Mouse (Mus musculus) midbrain, postnatal 0 days (tissue): ENCODE measurements around the gene Flt1. TPM values are rescaled to one million over a fixed set of nuclear protein-coding genes. Genes with fewer than 3 reads are reported as not detected.
A peak's percentile ranks its signal among the peaks of the same experiment; 100 is the strongest.

Source experiments
- ATAC-seq: fragments of 200-750 bp; cut with Nextera tagmentation; 2 replicates; pipeline ENCODE4 v1.8.0; 2017; ENCODE audit warnings: moderate number of reproducible peaks, mild to moderate bottlenecking, moderate TSS enrichment, moderate library complexity; ENCODE audit not compliant: low FRiP score
- DNase-seq: peaks from one replicate; pipeline ENCODE4 v3.0.0-alpha.2; 2015; ENCODE audit warnings: low spot score
- H3K27ac ChIP-seq: fragments of 300-500 bp; sonication (generic); 2 replicates; pipeline ENCODE4 v1.5.1; 2014; ENCODE audit warnings: low read depth, mild to moderate bottlenecking, low read length, mixed read lengths
- H3K27me3 ChIP-seq: fragments of 300-500 bp; sonication (generic); 2 replicates; pipeline ENCODE4 v1.6.1; 2014; ENCODE audit warnings: low read length, control low read depth, mixed read lengths; ENCODE audit not compliant: insufficient read depth
- H3K36me3 ChIP-seq: fragments of 300-500 bp; sonication (generic); 2 replicates; pipeline ENCODE4 v1.6.1; 2014; ENCODE audit warnings: low read length, control low read depth, mixed read lengths; ENCODE audit not compliant: insufficient read depth
- H3K4me1 ChIP-seq: fragments of 300-500 bp; sonication (generic); 2 replicates; pipeline ENCODE4 v1.6.1; 2014; ENCODE audit warnings: mild to moderate bottlenecking, control low read depth, antibody characterized with exemption, low read length, mixed read lengths; ENCODE audit not compliant: insufficient read depth
- H3K4me2 ChIP-seq: fragments of 300-500 bp; sonication (generic); 2 replicates; pipeline ENCODE4 v1.6.1; 2014; ENCODE audit warnings: low read depth, mild to moderate bottlenecking, low read length, mixed read lengths; ENCODE audit not compliant: poor library complexity, severe bottlenecking
- H3K4me3 ChIP-seq: fragments of 300-500 bp; sonication (generic); 2 replicates; pipeline ENCODE4 v1.5.1; 2014; ENCODE audit warnings: low read depth, mild to moderate bottlenecking, low read length, moderate library complexity
- H3K9ac ChIP-seq: fragments of 300-500 bp; sonication (generic); replicated peaks from 2 replicates; pipeline ENCODE4 v1.6.1; 2014; ENCODE audit warnings: mild to moderate bottlenecking, low read length, moderate library complexity, mixed read lengths; ENCODE audit not compliant: poor library complexity, severe bottlenecking
- H3K9me3 ChIP-seq: fragments of 300-500 bp; sonication (generic); 2 replicates; pipeline ENCODE4 v1.6.1; 2016; ENCODE audit warnings: low read length, control low read depth
- CTCF ChIP-seq: IDR thresholded peaks from 2 replicates; pipeline ENCODE4 v1.5.1; 2016; ENCODE audit warnings: antibody characterized with exemption, mild to moderate bottlenecking
- WGBS: fragments of 180-500 bp; shearing (Covaris S2); extraction: QIAGEN DNeasy Blood & Tissue Kit; methylation state at CpG from one replicate; pipeline ENCODE4 v1.1.7; 2014; 5-methylcytosine and 5-hydroxymethylcytosine counted together
- polyA plus RNA-seq: library from polyadenylated mRNA; unstranded; fragments of >200 nt; fragmentation: Nextera tagmentation; extraction: Ambion mirVana; gene quantifications from 2 replicates; pipeline ENCODE4 v1.2.1, GENCODE M21; 2015
- total RNA-seq: library from RNA; depleted of rRNA; stranded (reverse); fragments of >200 nt; gene quantifications from 2 replicates; pipeline ENCODE4 v1.2.3, GENCODE M21; 2014

Gene Flt1
- total and polyA plus RNA-seq, 2 experiments from 2014 or later = 9.0 to 15.2 TPM

GRCm38 (mm10) chr5:147646351-147646929, 79.4 kb downstream of the Flt1 start:
- H3K4me3 ChIP-seq = no peak overlapping the region
- DNase-seq (no peak), ATAC-seq (no peak)
- no peak overlapping the region for H3K27ac ChIP-seq
- WGBS = 78% methylated on average over 14 of the region's 14 CpGs
- no peaks in the 10 kb centered on the region for H3K27me3 ChIP-seq
- H3K4me1 ChIP-seq = no peaks in the 10 kb centered on the region
- no peak overlapping the region for H3K4me2 ChIP-seq
- H3K36me3 ChIP-seq = no peaks in the 10 kb centered on the region
- no peaks in the 10 kb centered on the region for H3K9me3 ChIP-seq
- no peak for TF ChIP-seq CTCF
- H3K9ac ChIP-seq = no peak overlapping the region

DNA sequence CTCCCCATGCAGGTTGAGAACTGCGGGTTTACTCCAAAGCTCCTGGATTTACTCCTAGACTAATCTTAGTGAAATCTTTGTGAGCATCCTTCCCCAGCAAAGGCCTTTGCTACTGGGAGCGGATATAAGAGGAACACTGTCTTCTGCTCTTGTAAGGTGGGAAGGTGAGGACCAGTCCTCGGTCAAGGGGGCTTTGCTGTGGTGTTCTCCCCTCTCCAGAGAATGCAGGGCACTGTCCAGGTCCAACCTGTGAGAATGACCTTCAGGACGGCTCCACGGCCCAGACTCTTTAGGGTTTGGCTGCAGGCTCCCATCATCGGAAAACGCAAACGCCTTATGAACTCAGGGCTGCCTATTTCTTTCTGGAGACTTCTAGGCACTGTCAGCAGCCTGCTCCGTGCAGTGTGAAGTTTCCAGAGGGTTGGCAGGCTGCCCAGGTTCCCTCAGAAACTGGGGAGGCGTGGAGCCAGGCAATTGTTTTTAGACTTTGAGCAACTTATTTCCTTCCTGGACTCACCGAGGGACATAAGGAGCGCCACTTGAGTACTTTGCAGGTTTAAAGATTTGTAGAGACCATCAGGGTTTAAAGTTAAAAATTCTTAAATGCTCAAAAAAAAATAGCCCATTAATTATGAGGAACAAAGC, 80.7 kb downstream of the Flt1 start:
- Histone ChIP-seq H3K36me3 (no peaks in the 10 kb centered on the region), H3K27me3 (no peaks in the 10 kb centered on the region), H3K27ac (no peak overlapping the region), H3K9ac (no peak overlapping the region), H3K4me2 (no peak overlapping the region), H3K4me3 (no peak overlapping the region), H3K9me3 (no peaks in the 10 kb centered on the region), H3K4me1 (no peaks in the 10 kb centered on the region)
- ATAC-seq (no peak), DNase-seq (peak; percentile 73)
- WGBS = 57% methylated on average over 12 of the region's 12 CpGs
- TF ChIP-seq CTCF = no peak

- no peak overlapping the region for H3K9ac ChIP-seq
- 77% methylated on average over 7 of the region's 7 CpGs for WGBS
- H3K9me3 ChIP-seq = no peaks in the 10 kb centered on the region
- TF ChIP-seq CTCF = no peak
- H3K27me3 ChIP-seq = no peaks in the 10 kb centered on the region
- no peak overlapping the region for H3K4me2 ChIP-seq
- no peaks in the 10 kb centered on the region for H3K36me3 ChIP-seq
- H3K27ac ChIP-seq = no peak overlapping the region
- DNase-seq (no peak), ATAC-seq (no peak)
- H3K4me3 ChIP-seq = no peak overlapping the region
- H3K4me1 ChIP-seq = peaks cover 2% of the 10 kb centered on the region; the same call in 1 of the 2 replicates
Observed at GRCm38 (mm10) chr5:147641452-147641851, 84.4 kb downstream of the Flt1 start.

GRCm38 (mm10) chr5:147639940-147640339, 85.9 kb downstream of the Flt1 start:
- H3K36me3 ChIP-seq = no peaks in the 10 kb centered on the region
- whole genome bisulfite sequencing = 92% methylated on average over 5 of the region's 5 CpGs
- no peak overlapping the region for H3K4me3 ChIP-seq
- no peaks in the 10 kb centered on the region for H3K27me3 ChIP-seq
- peaks cover 2% of the 10 kb centered on the region; the same call in 1 of the 2 replicates for H3K4me1 ChIP-seq
- no peak overlapping the region for H3K27ac ChIP-seq
- ATAC-seq (no peak), DNase-seq (no peak)
- no peak overlapping the region for H3K9ac ChIP-seq
- TF ChIP-seq CTCF = no peak
- no peak overlapping the region for H3K4me2 ChIP-seq
- no peaks in the 10 kb centered on the region for H3K9me3 ChIP-seq

DNA sequence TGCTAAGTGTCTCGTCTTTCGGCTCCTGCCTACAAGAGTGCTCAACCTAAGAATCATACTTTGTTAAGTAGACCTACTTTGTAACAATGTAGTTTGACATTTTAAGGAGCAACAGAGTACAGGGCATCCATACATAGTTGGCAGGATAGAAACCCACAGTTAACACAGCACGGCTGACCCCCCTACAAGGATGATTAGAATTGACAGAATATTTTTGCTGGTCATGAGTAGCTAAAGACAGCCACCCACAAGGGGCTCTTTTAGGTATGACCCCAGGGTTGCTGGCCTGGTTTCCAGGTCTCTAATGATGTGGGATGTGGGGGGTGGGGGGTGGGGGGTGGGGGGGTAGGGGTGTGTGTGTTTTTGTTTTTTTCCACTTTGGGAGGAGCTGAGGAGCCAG, 89.1 kb downstream of the Flt1 start:
- DNase-seq (no peak), ATAC-seq (no peak)
- Histone ChIP-seq H3K4me1 (peaks cover 2% of the 10 kb centered on the region; the same call in 1 of the 2 replicates), H3K36me3 (no peaks in the 10 kb centered on the region), H3K4me2 (no peak overlapping the region), H3K4me3 (no peak overlapping the region), H3K27ac (no peak overlapping the region), H3K9ac (no peak overlapping the region), H3K27me3 (no peaks in the 10 kb centered on the region), H3K9me3 (no peaks in the 10 kb centered on the region)
- 86% methylated on average over 3 of the region's 3 CpGs for WGBS
- TF ChIP-seq CTCF = no peak

- Histone ChIP-seq H3K9ac (no peak overlapping the region), H3K9me3 (no peaks in the 10 kb centered on the region), H3K4me2 (no peak overlapping the region), H3K27ac (no peak overlapping the region), H3K4me3 (no peak overlapping the region), H3K4me1 (peaks cover 2% of the 10 kb centered on the region; the same call in 1 of the 2 replicates), H3K36me3 (no peaks in the 10 kb centered on the region), H3K27me3 (no peaks in the 10 kb centered on the region)
- 71% methylated on average over 8 of the region's 8 CpGs for WGBS
- ATAC-seq (no peak), DNase-seq (no peak)
- TF ChIP-seq CTCF = no peak
Observed at GRCm38 (mm10) chr5:147635883-147636282, 89.9 kb downstream of the Flt1 start.
